Mouse (Mus musculus) Patski (cell line): ENCODE data around the gene Gmfg. TPM values are rescaled to one million over a fixed set of nuclear protein-coding genes. Genes with fewer than 3 reads are reported as not detected.
A peak's percentile ranks its signal among the peaks of the same experiment; 100 is the strongest.

Source experiments
- ATAC-seq: fragments of 100-300 bp; one replicate; pipeline ENCODE4 v1.8.0; 2021
- CTCF ChIA-PET: fragments of 350-600 bp; sonication (Branson Sonifier 250); formaldehyde crosslinking; loops from one replicate; lab custom pipeline; 2022; ENCODE audit warnings: inconsistent platforms; lab: Charles Lee
- POLR2A ChIA-PET: fragments of 350-600 bp; sonication (Branson Sonifier 250); formaldehyde crosslinking; loops from one replicate; lab custom pipeline; 2022; ENCODE audit warnings: antibody characterized with exemption, inconsistent platforms; lab: Charles Lee
- DNase-seq: peaks from one replicate; pipeline ENCODE4 v3.0.0-alpha.2; 2011; ENCODE audit warnings: low read depth, low spot score
- H3K27me3 ChIP-seq: fragments of 371-371 bp; one replicate; pipeline ENCODE4 v1.5.1; 2021
- CTCF ChIP-seq: fragments of 100-300 bp; IDR thresholded peaks from one replicate; pipeline ENCODE4 v1.5.1; 2021
- in situ Hi-C: fragments of 300-500 bp; cut with MboI; formaldehyde crosslinking; loops from 3 replicates; pipeline ENCODE4 v1.11.1; 2018; ENCODE audit warnings: low pct_unique_long_range_greater_than_20kb, mixed read lengths
- polyA plus RNA-seq: library from polyadenylated mRNA; unstranded; gene quantifications from one replicate; pipeline ENCODE4 v1.2.3, GENCODE M21; 2021

Gmfg gene
- polyA plus RNA-seq, 1 experiment from 2014 or later: 0.58 TPM

DNA sequence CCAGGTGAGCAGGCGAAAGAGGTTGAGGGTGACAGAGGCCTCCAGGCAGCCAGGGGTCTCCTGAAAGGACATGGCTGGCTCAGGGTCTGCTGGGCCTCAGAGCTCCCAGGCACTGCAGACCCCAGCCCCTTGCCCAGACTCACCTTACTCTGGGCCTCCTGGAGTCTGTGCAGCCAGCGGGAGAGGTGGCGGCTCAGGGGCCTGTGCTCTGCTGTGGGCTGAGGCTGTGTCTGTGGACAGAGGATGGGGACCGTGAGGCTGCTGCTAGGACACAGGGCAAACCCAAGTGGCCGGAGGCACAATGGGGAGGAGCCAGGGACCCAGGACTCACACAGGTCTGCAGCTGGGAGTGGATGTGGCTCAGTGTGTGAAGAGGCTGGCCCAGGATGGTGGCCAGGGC lies 40.1 kb downstream of the Gmfg start:
- TF ChIP-seq CTCF: no peak
- CTCF ChIA-PET: no interaction called here
- no peak for ATAC-seq
- in situ Hi-C loops: loop anchor here (25.0 kb wide), 1 partner anchor 1085 kb away; no protein-coding TSS in a partner anchor
- H3K27me3 ChIP-seq: peaks cover 16% of the 10 kb centered on the region
- POLR2A ChIA-PET: no interaction called here
- no peak for DNase-seq

DNA sequence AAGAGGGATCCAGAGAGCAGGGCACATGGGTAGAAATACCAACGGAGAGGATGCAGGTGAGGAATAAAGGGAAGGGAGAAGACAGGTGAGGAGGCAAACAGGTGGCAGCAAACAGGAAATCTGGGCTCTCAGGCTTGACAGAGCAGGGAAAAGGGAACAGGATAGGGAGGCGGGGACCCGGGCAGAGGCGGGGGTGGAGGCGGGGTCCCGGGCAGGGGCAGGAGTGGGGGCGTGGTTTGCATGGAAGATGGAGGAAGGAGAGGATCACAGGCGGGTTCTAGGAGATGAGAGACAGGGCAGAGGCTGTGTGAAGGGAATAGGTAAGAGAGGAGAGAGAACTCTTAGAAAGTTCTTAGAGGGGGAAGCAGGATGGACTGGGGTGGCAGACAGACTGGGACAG lies 41.6 kb downstream of the Gmfg start:
- ChIA-PET POLR2A (no interaction called here), CTCF (no interaction called here)
- no peak for TF ChIP-seq CTCF
- in situ Hi-C loops: loop anchor here (25.0 kb wide), 1 partner anchor 1083 kb away; no protein-coding TSS in a partner anchor
- DNase-seq (no peak), ATAC-seq (no peak)
- H3K27me3 ChIP-seq: peaks cover 13% of the 10 kb centered on the region

- ChIA-PET POLR2A (no interaction called here), CTCF (no interaction called here)
- in situ Hi-C loops: loop anchor here (25.0 kb wide), 1 partner anchor 1079 kb away; no protein-coding TSS in a partner anchor
- peaks cover 17% of the 10 kb centered on the region for H3K27me3 ChIP-seq
- ATAC-seq: no peak
- TF ChIP-seq CTCF: no peak
- no peak for DNase-seq
Observed at GRCm38 (mm10) chr7:28482854-28483253, 45.6 kb downstream of the Gmfg start.

GRCm38 (mm10) chr7:28484192-28484591 lies 46.9 kb downstream of the Gmfg start:
- CTCF ChIA-PET: no interaction called here

DNA sequence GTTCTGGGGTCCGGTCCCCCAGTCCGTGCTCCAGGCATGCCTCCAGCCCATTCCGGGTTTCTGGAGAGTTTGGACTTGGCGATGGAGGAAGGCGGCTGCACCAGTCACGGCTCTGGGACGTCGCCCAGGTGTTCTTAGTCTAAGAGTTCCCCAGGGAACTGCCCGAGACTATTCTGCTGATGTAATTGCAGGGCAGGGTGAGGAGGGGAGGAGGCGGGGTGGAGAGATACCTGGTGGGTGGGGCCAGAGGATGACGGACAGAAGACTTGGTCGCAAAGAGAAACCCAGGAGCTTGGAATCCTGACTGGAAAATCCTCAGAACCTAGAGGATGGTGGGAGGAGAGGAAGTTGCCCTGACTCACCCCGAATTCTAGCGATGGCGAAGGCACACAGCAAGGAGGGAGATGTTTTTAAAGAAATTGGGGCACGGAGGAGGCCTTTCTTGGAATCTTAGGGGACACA lies 50.8 kb downstream of the Gmfg start:
- ChIA-PET POLR2A (no interaction called here), CTCF (no interaction called here)
- TF ChIP-seq CTCF: no peak
- in situ Hi-C loops: loop anchor here (25.0 kb wide), 1 partner anchor 1074 kb away; no protein-coding TSS in a partner anchor
- ATAC-seq (no peak), DNase-seq (no peak)
- peaks cover 13% of the 10 kb centered on the region for H3K27me3 ChIP-seq

More at GRCm38 (mm10) chr7:28484192-28484591, 46.9 kb downstream of the Gmfg start:
- POLR2A ChIA-PET: no interaction called here
- in situ Hi-C loops: loop anchor here (25.0 kb wide), 1 partner anchor 1078 kb away; no protein-coding TSS in a partner anchor
- no peak for TF ChIP-seq CTCF
- ATAC-seq (no peak), DNase-seq (no peak)
- H3K27me3 ChIP-seq: peaks cover 17% of the 10 kb centered on the region

GRCm38 (mm10) chr7:28490410-28490809 lies 53.2 kb downstream of the Gmfg start:
- H3K27me3 ChIP-seq: peaks cover 16% of the 10 kb centered on the region
- CTCF ChIA-PET: no interaction called here
- DNase-seq: no peak
- ATAC-seq: no peak
- peak; percentile 52 for TF ChIP-seq CTCF
- in situ Hi-C loops: loop anchor here (25.0 kb wide), 1 partner anchor 1072 kb away; no protein-coding TSS in a partner anchor
- POLR2A ChIA-PET: no interaction called here

DNA sequence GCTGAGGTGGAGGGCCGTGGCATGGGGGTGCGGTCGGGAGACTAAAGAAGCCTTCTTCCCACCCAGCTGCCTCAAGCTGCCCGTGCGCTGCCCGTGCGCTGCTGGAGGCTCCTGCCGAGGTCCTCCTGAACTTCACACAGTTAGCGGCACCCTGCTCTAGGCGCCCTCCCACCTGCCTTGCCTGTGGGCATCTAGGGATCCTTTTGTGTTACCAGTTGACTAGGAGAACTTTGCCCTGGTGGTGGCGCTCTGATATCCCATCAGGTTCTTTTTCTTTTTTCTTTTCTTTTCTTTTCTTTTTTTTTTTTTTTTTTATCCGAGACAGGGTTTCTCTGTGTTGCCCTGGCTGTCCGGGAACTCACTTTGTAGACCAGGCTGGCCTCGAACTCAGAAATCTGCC lies 53.7 kb downstream of the Gmfg start:
- CTCF ChIA-PET: no interaction called here
- DNase-seq: no peak
- in situ Hi-C loops: loop anchor here (25.0 kb wide), 1 partner anchor 1071 kb away; no protein-coding TSS in a partner anchor
- peaks cover 16% of the 10 kb centered on the region for H3K27me3 ChIP-seq
- no peak for TF ChIP-seq CTCF
- POLR2A ChIA-PET: no interaction called here
- no peak for ATAC-seq

DNA sequence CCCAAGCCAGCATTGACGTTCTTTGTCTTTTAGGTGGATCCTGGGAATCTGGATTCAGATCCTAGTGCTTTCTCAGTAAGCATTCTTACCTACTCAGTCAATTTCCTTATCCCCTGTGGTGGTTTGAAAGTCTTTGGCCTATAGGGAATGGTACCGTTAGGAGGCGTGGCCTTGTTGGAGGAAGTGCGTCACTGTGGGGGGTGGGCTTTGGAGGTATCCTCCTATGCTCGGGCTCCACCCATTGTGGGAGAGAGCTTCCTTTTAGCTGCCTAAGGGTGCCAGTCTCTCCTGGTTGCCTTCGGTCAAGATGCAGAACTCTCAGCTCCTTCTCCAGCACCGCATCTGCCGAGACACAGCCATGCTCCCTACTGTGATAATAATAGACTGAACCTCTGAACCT lies 55.1 kb downstream of the Gmfg start:
- ChIA-PET CTCF (no interaction called here), POLR2A (no interaction called here)
- no peak for DNase-seq
- ATAC-seq: no peak
- no peak for TF ChIP-seq CTCF
- in situ Hi-C loops: loop anchor here (25.0 kb wide), 1 partner anchor 1070 kb away; no protein-coding TSS in a partner anchor
- peaks cover 22% of the 10 kb centered on the region for H3K27me3 ChIP-seq

- peaks cover 25% of the 10 kb centered on the region for H3K27me3 ChIP-seq
- CTCF ChIA-PET: no interaction called here
- no peak for DNase-seq
- ATAC-seq: no peak
- no peak for TF ChIP-seq CTCF
- in situ Hi-C loops: loop anchor here (25.0 kb wide), 1 partner anchor 1067 kb away; no protein-coding TSS in a partner anchor
- POLR2A ChIA-PET: no interaction called here
Observed at GRCm38 (mm10) chr7:28495426-28495825, 58.2 kb downstream of the Gmfg start.

Other genes starting within 250 kb of the Gmfg start
- gene Eid2, start 169.6 kb upstream of the Gmfg start, polyA plus RNA-seq: 25.4 TPM
- gene Eid2b, start 159.7 kb upstream of the Gmfg start, polyA plus RNA-seq: 11.7 TPM
- gene Selenov, start 146.3 kb upstream of the Gmfg start, polyA plus RNA-seq: not detected
- gene Dll3, start 135.2 kb upstream of the Gmfg start, polyA plus RNA-seq: 0.35 TPM
- 61.7 TPM for gene Timm50, start 125.4 kb upstream of the Gmfg start, polyA plus RNA-seq
- 127 TPM for gene Supt5, start 98.7 kb upstream of the Gmfg start, polyA plus RNA-seq
- gene Rps16, start 86.8 kb upstream of the Gmfg start, polyA plus RNA-seq: 713 TPM
- gene Plekhg2, start 64.8 kb upstream of the Gmfg start, polyA plus RNA-seq: 45.3 TPM
- gene Zfp36, start 57.2 kb upstream of the Gmfg start, polyA plus RNA-seq: 90.4 TPM
- 32.4 TPM for gene Med29, start 44.7 kb upstream of the Gmfg start, polyA plus RNA-seq
- 104 TPM for gene Paf1, start 44.5 kb upstream of the Gmfg start, polyA plus RNA-seq
- gene Lrfn1, start 14.5 kb downstream of the Gmfg start, polyA plus RNA-seq: 2.6 TPM
- gene Ifnl2, start 73.0 kb downstream of the Gmfg start, polyA plus RNA-seq: not detected
- gene Ifnl3, start 85.4 kb downstream of the Gmfg start, polyA plus RNA-seq: not detected
- not detected for gene Sycn, start 103.4 kb downstream of the Gmfg start, polyA plus RNA-seq
- not detected for gene Nccrp1, start 109.8 kb downstream of the Gmfg start, polyA plus RNA-seq
- gene Samd4b, start 160.7 kb downstream of the Gmfg start, polyA plus RNA-seq: 79.6 TPM
- gene Pak4, start 160.7 kb downstream of the Gmfg start, polyA plus RNA-seq: 49.3 TPM
- not detected for gene Acp7, start 193.9 kb downstream of the Gmfg start, polyA plus RNA-seq